Mouse (Mus musculus) skeletal muscle tissue, postnatal 0 days (tissue): Measurements from ENCODE around the gene Mgat4a. TPM values are rescaled to one million over a fixed set of nuclear protein-coding genes. Genes with fewer than 3 reads are reported as not detected.

ENCODE experiments used
- polyA plus RNA-seq: library from polyadenylated mRNA; unstranded; fragments of >200 nt; fragmentation: Nextera tagmentation; extraction: Ambion mirVana; gene quantifications from 2 replicates; pipeline ENCODE4 v1.2.1, GENCODE M21; 2015

Gene Mgat4a
- polyA plus RNA-seq = 2.4 and 2.8 TPM in 2 replicates

GRCm38 (mm10) chr1:37540810-37541658 lies at the start of gene Mgat4a:
Mgat4a (minus strand) TSS chr1:37541016.

GRCm38 (mm10) chr1:37429366-37430296 lies 111.2 kb downstream of the Mgat4a start, which contains the start of the genes Coa5 and Unc50:
Coa5 (minus strand) TSS chr1:37430103.
Unc50 (plus strand) TSS chr1:37430139.

Other genes with a start within 250 kb of the Mgat4a start
- gene Inpp4a, start 241.2 kb downstream of the Mgat4a start, polyA plus RNA-seq = 11.2 and 13.3 TPM in 2 replicates
- 37.2 and 39.6 TPM in 2 replicates for gene Coa5, start 110.9 kb downstream of the Mgat4a start, polyA plus RNA-seq
- 74.0 and 80.8 TPM in 2 replicates for gene Unc50, start 110.9 kb downstream of the Mgat4a start, polyA plus RNA-seq
- 0.21 and 0.44 TPM in 2 replicates for gene 2010300C02Rik, start 179.1 kb upstream of the Mgat4a start, polyA plus RNA-seq